Mouse (Mus musculus): Measurements from ENCODE around the gene Gm3002.
"Not testable (repeated sequence)": the region's sequence is repeated elsewhere in the genome, so short reads cannot be mapped to it uniquely, and the experiment has no call there.

Gene Gm3002

DNA sequence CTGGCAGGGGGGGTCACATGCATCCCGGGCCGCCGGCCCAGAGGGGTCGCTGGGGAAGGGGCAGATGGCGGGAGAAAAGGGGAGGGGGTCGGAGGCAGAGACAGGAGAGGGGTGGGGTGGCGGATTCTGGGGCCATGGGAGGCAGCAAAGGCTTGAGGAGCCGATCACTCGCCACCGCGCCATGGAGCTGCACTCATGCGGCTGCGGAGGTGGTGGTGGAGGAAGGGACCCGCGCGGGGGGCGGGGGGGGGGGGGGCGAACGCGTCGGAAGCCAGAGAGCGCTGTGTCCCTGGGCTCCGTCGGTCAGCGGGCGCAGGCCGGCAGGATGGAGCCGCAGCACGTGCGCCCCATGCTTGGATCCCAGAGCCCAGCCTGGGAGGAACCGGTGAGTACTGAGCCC is at the start of gene Gm3002:
Gm3002 (plus strand) TSS at position 301 of the 400 bp plus-strand sequence.
- not testable (repeated sequence) for DNase-seq (ENCODE audit: low spot score)

DNA sequence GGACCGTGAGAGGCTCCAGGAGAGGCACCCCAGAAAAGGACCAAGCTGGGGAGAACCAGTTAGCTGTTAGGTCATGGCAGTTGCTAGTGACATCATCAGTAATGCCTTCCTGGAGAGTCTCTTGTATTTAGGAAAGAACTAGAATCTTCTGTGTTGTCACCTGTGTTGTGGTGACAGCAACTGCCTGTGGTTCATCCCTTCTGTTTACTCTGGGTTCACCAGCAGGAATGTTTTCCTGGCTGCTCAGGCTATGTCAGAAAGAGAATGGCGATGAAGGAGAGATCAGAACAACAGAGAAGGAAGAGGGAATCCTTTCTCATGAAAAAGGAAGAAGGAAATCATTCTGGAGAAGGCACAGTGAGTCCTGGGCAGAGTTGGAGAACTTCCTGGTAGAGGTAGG is 36.1 kb downstream of the Gm3002 start, which contains the start of gene Gm3033:
Gm3033 (plus strand) TSS at position 301 of the 400 bp plus-strand sequence.
- not testable (repeated sequence) for DNase-seq (ENCODE audit: low spot score)

DNA sequence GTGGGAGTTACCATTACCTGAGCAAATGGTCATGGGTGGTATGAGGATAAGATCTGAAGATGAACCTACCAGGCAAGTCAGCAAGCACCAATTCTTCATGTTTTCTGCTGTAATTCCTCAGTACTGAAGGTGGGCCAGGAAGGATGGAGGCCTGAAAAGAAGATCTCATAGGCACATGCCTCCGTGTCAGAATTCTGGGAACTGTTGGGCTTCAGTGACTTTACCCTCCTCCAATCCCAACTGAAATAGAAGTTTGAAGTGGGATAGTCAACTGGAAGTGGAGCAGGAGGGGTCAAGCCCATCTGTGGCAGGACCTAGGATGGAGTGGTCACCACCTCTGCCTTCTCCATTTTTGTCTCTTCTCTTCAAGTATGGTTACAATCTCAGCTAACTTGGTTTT is 74.0 kb downstream of the Gm3002 start, which contains the start of gene Gm2916:
Gm2916 (plus strand) TSS at position 301 of the 400 bp plus-strand sequence.
- not testable (repeated sequence) for DNase-seq (ENCODE audit: low spot score)

DNA sequence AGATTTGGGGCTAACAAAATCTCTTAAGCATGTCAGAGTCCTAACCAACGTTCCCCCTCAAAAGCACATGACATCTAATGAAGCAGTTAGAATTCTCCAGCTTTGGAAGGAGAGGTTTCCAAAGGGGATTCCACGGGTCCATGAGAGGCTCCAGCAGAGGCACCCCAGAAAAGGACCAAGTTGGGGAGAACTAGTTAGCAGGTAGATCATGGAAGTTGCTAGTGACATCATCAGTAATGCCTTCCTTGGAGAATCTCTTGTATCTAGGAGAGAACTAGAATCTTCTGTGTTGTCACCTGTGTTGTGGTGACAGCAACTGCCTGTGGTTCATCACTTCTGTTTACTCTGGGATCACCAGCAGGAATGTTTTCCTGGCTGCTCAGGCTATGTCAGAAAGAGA is 121.6 kb downstream of the Gm3002 start, which contains the start of gene Gm3029:
Gm3029 (plus strand) TSS at position 301 of the 400 bp plus-strand sequence.
- not testable (repeated sequence) for DNase-seq (ENCODE audit: low spot score)

- DNase-seq (ENCODE audit: low spot score): not testable (repeated sequence)
Measured at GRCm38 (mm10) chr14:3963247-3963646, 153.4 kb downstream of the Gm3002 start, which contains the start of gene Gm3095. Gene Gm3095, plus strand, starts transcription at chr14:3963547.

DNA sequence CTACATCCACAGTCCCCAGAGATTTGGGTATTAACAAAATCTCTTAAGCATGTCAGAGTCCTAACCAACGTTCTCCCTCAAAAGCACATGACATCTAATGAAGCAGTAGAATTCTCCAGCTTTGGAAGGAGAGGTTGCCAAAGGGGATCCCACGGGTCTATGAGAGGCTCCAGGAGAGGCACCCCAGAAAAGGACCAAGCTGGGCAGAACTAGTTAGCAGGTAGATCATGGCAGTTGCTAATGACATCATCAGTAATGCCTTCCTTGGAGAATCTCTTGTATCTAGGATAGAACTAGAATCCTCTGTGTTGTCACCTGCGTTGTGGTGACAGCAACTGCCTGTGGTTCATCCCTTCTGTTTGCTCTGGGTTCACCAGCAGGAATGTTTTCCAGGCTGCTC is 188.2 kb downstream of the Gm3002 start, which contains the start of gene Gm3099:
Gm3099 (plus strand) TSS at position 301 of the 400 bp plus-strand sequence.
- DNase-seq (ENCODE audit: low spot score): not testable (repeated sequence)
